Mouse (Mus musculus) kidney, postnatal 4 days (tissue): ENCODE results near the gene Als2cr12.
A peak's percentile ranks its signal among the peaks of the same experiment; 100 is the strongest.
"Not testable (repeated sequence)": the region's sequence is repeated elsewhere in the genome, so short reads cannot be mapped to it uniquely, and the experiment has no call there.

Source experiments
- DNase-seq, 2 experiments: peaks; one replicate each; pipeline ENCODE4 v3.0.0; 2021; ENCODE audit warnings: mixed read lengths in 2 of 2

The Als2cr12 gene

DNA sequence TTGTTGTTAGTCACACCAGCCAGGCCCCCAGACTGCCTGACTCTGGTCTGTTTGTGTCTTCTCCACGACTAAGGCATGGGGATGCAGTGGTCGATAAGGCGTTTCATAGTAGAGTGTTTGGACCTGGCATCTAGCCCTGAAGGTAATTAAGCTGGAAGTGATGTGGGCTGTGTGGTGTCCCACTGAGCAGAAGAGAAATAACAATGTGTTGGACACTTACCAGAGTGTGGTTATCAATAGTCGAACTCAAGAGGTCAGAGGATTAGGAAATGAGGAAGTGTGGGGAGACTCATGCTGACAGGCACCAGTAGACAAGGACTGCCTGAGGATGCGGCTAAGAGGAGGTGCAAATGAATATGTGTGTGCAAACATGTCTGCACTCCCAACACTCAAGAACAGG is 17.4 kb downstream of the Als2cr12 start:
- not testable (repeated sequence) for DNase-seq

DNA sequence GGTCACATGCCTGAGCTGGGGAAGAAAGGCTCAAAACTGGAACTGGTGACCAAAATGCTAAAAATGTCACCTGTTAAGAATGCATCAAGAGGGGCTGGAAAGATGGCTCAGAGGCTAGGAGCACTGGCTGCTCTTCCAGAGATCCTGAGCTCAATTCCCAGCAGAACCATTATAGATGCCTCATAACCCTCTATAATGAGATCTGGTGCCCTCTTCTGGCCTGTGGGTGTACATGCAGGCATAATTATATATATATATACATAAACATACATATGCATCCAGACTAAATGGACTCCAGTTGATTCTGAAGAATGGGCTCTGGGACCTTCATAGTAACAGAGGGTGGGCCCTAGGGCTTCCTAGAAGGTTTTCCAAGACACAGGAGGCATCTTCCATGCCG is 18.2 kb downstream of the Als2cr12 start:
- DNase-seq, result peak; percentile 44 to 53

DNA sequence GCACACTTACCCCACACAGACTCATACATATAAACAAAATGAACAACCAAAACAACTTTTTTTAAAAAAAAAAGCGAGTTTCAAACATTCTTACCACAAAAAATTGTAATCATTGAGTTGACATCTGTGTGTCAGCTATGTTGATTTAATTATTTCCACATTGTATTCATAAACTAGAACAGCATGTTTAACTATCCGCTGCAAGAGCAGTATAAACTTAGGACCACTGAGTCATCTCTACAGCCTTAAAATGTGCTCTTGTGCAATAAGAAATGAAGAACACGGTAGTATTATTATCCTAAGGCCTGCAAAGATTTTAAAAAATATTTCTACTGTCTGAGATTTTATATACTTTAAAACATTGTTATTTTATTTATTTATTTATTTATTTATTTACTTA is 20.8 kb downstream of the Als2cr12 start:
- no peak for DNase-seq

DNA sequence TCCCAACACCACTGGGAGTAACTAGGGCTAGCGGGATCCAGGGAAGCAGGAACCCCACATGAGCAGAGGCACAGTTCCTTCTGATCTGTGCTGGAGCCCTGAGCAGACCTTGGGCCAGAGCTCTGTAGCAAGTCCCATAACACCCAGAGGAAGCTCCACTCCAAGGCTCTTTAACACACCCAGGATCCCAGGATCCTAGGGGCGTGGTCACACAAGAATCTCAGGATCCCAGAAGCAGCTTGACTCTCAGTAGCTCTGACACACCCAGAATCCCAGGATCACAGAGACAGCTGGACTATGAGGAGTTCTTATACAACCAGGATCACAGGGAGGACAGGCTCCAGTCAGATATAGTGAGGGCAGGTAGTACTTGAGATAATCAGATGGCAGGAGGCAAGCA is 23.7 kb downstream of the Als2cr12 start:
- DNase-seq, result no peak

DNA sequence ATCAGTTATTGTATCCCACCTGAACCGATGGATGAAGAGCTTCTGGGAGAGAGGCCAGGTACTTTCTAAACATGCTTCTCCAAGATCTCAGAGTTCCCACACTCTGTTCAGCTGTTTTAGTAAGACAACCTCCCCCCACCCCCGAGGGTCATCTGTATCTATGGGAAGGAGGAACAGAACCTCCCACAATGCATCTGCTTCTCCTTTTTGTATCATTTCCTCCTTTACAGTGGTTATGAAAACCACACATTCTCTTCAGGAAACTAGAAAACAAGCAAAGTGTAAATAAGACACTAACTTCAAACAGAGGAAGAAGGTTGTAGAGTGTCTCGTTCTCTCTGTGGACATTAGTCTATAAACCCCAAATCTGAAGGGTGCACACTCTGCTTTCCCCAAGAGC is 26.2 kb downstream of the Als2cr12 start:
- not testable (repeated sequence) for DNase-seq

DNA sequence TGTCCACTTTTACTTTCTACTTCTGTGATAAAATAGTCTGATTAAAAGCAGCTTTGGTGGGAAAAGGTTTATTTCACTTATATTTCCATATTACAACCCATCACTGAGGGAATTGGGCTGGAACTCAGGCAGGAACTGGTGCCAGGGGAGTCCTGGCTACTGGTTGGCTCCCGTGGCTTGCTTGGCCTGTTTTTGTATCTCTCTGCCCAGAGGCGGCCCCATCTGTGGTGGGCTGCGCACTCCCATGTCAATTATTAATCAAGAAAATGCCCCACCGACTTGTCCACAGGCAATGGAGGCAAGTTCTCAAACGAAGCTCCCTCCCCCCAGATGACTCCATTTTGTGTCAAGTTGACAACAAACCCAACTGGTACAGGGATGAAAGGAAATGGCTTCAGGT is 27.6 kb downstream of the Als2cr12 start:
- no peak for DNase-seq

DNA sequence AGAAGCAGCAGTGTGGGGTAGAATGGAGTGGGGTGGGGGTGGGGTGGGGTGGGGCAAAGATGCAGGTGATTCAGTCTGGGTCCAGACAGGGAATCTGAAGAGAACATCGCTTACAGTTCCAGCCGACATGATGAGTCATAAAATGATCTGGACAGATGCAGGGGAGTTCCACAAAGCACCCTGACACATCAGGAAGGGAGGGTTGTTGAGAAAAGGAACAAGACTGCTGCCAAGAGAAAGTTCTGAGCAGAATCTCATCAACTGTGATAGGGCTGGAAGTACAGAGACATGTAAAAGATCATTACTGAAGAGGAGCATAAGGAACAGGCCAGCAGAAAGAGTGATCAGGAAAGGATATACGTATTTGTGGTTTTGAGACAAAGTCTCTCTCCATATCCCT is 32.4 kb downstream of the Als2cr12 start:
- not testable (repeated sequence) for DNase-seq

DNA sequence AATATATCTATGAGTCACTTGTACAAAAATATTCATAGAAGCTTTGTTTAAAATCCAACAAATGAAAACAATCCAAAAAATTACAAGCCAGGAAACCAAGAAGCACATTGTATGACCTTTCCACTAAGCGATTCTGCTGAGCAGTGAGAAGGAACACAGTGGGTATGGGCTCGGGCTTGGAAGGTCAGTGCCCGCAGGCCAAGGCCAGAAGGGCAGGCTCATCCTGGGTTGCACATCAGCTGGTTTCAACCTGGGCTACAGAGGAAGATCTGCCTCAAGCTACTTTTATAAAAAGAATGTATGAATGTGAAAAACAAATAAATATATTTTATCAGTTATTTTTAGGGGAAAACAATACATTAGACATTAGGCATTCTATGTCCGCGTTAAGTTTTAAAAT is 33.1 kb downstream of the Als2cr12 start:
- DNase-seq, result not testable (repeated sequence)

DNA sequence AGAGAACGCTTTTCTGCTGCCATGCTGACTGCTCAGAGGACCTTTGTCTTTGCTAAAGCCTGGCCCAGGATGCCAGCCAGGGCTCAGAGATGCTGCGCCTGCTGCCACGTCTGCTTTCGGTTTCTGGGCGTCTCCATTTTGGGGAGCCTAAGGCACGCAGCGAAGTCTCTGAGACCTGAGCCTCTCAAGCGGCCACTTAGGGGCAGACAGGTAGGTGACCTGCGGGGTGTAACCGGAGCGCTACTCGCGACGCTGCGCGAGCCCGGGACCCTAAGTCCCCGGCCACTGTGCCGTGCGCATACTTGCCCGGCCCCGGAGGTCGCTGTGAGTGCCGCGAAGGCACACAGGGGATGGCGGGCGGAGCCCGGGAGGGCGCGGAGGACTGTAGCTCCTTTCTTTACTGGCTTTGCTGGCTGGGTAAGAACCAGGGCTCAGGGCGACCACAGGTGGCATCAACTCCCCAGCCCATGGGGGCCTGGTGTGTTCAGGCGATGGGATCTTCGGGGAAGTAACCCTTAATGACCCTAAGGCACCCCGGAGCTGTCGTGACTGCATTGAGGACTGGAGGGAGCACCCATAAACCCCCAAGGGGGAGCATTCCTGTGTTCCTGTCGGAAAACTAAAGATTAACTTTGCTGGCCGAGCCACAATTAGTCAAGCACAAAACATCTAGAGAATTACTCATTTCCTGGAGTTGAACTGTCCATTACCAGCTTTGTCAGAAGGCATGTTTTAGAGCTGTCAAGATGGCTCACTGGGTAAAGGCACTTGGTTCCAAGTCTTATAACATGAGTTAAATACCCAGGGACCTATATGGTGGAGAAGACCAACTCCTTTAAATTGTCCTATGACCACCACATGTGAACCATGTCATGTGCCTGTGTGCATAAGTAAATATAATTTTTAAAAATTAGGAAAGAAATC is 43.0 kb downstream of the Als2cr12 start:
- peak; percentile 74 to 82 for DNase-seq

DNA sequence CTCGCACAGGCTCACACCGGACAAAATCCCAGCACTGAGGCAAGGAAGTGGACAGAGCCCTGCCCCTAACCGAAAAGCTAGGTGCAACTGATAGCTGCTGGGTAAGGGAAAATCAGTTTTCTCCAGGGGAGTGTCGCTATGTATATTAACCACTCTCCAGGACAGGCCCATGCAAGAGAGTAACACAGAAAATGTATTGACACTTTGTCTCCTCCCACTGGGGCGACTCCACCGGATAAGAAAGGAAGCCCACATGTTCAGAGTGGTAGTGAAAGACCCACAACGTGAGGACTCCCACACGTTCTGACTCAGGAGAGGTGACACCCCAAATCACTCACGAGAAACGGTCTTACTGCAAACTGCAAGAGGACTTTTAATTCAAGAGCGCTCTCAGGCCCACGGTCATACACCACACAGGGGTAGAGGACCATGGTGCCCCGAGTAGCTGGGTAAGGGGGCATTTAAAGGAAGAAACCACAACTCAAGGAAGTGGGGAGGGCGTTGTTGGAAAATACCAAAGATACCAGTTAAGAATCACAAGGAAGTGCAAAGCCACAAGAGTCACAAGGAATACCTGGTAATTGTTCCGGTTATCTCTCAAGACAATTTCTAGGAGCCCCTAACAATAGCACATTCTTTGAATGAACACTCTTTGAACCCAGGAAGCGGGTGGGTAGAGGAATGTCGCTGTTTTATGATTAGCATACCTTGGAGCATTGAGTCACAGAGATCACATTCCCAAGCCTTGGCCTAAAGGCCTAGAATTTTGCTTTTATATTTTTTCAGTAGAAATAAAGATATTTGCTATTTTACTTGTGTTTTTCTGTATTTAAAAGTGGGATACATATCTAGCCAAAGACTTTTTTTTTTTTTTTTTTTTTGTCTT is 44.0 kb downstream of the Als2cr12 start:
- peak in 1 of 2 experiments; percentile 6 for DNase-seq

DNA sequence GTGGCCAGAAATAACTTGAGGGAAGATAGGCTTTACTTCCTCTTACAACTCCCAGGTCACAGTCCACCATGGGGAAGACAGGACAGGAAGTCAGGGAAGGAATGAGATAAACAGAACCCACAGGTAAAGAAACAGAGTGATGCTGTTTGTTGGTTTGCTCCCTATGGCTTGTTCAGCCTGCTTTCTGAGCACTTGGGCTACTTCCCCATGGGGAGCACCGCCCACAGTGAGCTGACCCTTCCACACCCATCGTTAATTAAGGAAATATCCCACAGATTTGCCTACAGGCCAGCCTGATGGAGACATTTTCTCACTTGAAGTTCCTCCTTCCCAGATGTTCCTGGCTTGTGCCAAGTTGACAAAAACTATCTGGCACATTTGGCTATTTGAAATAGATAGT is 66.9 kb downstream of the Als2cr12 start:
- not testable (repeated sequence) for DNase-seq

DNA sequence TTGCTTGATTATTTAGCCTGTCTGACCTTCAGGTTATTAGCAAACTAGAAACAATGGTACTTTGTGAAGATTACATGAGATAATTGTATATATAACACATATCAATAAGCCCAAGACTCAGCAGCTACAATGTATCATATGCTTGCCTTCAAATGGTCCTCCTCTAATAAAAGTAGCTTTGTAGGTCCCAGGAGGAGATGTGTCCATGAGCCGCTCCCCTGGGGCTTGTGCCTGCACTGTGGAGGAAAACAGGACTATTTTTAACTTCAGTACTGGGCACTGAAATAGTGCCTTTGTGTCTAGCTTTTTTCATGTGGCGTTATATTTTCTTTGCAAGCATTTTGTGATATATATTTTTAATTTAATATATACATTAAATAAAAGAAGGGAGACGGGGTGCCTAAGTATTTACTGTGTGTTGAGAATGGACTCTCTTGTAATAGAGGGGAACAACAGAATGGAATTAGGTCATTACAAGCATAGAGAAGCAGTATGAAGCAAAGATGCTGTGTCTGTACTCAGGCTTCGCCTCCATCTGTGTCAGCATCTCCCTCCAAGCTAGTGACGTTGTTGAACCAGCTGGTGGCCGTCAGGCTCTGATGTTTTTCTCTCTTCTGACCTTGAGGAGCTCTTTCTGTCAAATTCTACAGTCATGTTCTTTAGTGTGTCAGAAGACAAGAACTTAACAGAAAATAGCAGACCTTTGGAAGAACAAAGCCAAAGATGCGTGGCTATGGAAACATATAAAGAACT is 73.6 kb downstream of the Als2cr12 start:
- peak; percentile 52 to 54 for DNase-seq

DNA sequence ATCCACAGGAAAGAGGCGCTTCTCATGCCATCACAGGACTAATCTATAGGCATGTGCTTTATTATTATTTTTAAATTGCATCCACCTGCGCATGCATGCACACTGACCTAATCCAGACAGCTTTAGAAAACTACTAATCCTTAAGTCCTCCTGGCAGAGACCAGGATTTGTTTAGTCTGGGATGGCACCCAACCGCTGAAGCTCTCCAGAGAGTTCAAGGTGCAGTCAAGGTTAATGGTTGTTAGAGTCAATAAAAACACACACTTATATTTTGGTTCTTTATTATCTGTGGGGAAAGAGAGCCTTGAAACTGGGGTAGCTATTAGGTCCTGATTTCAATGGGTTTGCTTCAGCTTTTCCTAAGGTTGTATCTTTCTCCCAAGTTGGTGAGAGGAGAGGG is 74.5 kb downstream of the Als2cr12 start:
- no peak for DNase-seq

DNA sequence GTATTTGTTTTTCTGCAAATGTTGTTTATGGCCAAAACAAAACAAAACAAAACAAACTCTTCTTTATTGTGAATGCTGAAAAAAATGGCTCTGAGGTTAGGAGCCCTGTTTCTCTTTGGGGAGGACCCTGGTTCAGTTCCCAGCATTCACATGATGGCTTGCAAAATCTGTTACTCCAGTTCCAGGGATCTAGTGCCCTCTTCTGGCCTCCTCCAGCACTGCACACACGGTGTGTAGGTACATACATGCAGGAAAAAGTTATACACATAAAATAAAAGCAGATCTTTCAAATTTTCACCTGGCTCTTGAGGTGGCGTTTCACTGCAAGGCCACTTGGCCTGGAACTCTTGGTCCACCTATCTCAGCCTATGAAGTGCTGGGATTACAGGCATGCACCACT is 77.0 kb downstream of the Als2cr12 start:
- DNase-seq, result no peak

DNA sequence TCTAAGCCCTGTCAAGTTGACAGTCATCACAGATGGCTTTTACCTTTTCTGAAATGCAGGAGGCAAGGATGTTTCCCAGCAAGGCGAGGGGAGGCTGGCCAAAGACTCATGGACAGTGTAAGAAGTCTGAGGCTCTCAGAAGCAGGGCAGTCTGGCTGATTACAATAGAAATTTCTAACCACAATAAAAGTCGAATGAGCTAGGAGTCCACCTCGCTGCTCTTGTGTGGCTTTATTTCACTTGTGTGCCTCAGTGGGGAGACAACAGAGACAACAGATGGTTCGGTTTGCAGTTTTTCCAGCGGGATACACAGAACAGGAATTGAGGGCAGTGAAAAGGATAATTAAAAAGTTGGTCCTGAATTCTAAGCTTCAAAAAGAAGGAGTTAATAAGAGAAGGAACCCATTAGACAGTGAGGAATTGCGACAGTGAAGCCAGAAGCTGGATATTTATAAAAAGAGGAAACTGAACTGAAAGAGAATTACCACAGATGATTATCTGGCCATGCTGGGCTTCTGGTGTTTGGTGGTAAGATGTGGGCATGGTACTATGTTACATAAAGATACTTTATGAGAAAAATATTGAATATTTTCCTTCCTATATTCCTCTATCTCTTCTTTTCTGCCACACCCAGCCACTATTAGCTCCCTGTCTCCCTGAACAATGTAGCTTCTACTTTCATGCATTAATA is 77.7 kb downstream of the Als2cr12 start:
- no peak for DNase-seq

DNA sequence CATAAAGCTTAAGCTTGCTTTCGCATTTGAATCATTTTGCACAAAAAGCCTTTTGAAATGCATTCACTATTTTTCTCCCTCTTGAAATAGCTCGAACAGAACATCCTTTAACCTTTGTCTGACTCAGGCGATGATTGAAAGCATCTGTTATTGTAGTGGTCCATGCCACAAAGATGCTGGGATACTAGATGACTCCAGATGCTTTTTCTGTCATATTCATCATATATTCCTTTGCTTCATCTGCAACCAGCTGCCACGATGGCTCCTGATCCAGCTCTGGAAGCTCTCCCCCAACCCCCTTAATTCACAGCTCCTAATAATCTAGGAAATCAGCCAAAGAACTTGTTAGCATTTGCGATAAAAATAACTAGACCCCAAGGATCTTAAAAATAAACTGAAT is 78.7 kb downstream of the Als2cr12 start:
- no peak for DNase-seq

DNA sequence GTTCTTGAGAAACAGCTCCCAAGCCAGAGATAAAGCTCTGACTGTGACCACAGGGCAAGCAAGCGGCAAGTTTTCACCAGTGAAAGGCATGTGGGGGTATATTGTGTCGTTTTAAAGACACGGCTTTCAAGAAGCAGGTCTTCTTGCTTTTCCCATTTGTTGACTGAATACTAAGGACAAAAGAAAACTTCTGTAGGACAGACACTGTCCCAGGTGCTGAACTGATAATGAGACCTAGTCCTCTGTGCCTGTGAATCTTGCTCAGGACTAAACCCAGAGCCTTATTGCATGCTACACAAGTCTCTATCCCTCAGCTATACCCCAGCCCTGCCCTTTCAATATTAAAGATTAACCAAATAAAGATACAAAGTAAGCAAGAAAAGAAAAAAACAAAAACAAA is 79.6 kb downstream of the Als2cr12 start:
- no peak for DNase-seq

DNA sequence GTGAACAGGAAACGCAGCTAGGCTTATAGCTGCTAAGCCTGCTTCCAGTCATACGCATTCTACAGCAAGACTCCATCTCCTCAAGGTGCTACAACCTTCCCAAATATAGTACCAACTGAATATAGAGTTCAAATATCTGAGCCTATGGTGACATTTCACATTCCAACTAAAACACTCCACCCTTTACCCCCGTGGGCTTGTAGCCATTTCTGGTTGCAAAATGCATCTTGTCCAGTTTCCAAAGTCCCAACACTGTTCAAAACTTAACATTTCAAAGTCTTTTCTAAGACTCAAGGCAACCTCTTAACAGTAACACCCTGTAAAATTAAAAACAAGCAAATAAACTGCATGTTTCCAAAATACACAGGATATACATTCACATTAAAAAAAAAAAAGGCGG is 80.6 kb downstream of the Als2cr12 start:
- no peak for DNase-seq

DNA sequence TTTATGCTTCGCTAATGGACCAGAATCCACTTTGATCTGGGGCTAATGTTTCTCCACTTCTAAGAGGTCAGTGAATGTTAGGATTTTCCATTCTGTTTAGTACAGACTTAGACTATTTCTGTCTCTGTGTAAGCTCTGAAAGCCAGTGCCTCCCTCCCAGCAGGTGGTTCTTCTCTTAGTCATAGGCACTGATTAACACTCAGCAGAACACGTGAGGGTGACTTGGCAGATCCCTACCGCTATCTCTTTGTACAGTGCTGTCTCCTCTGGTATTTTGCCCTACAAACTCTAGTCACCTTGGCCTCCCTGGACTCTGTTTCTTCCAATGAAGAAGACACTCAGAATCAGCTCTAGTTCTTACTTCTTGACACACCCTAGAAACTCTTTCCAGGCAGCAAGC is 81.4 kb downstream of the Als2cr12 start:
- DNase-seq, result peak in 1 of 2 experiments; percentile 14

DNA sequence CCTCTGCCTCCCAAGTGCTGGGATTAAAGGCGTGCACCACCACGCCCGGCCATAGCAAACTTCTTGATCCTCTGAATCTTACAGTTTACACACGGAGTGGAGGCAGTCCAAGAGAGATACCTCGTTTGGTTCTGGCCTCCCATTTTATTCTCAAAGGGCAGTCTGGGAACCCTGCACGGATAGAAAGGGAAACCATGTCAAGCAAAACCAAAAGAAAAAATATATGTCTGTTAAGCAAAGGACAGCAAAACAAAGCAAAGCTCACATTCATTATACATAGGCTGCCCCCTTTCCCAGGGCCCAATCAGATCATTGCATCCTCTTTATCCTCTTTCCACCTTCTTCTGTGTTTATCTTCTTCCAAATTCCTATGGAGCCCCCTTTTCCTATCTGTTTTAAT is 82.0 kb downstream of the Als2cr12 start:
- DNase-seq, result peak in 1 of 2 experiments; percentile 10

DNA sequence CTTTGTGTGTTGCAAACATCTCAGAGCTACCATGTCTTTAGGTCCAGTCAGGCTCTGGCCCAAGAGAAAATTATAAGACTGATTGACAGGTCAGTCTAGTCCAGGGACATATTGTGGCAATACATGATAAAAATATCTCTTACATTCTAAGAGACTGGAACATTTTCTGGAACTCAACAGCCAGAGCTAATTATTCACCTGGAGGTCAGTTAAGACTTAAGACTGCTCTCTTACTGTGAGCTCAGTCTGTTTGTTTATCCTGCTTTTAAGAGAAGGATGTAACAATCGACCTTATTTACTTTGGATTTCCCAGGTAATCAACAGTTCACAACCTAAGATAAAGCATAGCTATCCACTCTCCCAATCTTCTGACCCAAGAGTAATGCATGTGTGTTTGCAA is 85.2 kb downstream of the Als2cr12 start:
- DNase-seq, result no peak

DNA sequence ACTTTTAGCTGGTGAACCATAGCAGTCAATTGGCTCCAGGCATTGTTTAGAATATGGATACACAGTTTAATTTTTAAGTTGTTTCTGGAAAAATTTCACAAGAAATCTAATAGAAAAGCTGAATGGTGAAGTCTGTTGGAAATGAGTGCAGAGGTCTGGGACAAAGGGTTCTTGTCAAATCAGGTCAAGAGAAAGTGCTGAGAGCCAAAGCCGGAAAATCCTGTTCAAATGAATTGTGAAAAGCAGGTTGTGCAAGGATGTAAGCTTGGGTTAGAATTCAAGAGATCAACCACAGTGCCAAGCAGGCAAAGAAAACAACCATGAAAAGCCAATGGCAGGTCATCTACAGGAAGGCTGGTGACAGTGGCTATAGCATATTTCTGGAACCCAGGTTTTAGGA is 85.6 kb downstream of the Als2cr12 start:
- DNase-seq, result no peak
